Mouse (Mus musculus) forebrain, postnatal 0 days (tissue): ENCODE data around the gene Syt8. TPM values are rescaled to one million over a fixed set of nuclear protein-coding genes. Genes with fewer than 3 reads are reported as not detected.

Experiments used
- ATAC-seq: fragments of 200-750 bp; cut with Nextera tagmentation; 2 replicates; pipeline ENCODE4 v1.8.0; 2017; ENCODE audit warnings: mild to moderate bottlenecking, moderate library complexity
- DNase-seq: peaks from one replicate; pipeline ENCODE4 v3.0.0-alpha.2; 2015
- H3K27ac ChIP-seq: fragments of 300-500 bp; sonication (generic); 2 replicates; pipeline ENCODE4 v1.5.1; 2014; ENCODE audit warnings: low read depth, mild to moderate bottlenecking, antibody characterized with exemption, low read length, moderate library complexity, mixed read lengths
- H3K27me3 ChIP-seq: fragments of 300-500 bp; sonication (generic); 2 replicates; pipeline ENCODE4 v1.6.1; 2014; ENCODE audit warnings: mild to moderate bottlenecking, low read length, mixed read lengths; ENCODE audit not compliant: insufficient read depth
- H3K36me3 ChIP-seq: fragments of 300-500 bp; sonication (generic); 2 replicates; pipeline ENCODE4 v1.6.1; 2014; ENCODE audit warnings: mild to moderate bottlenecking, moderate library complexity; ENCODE audit not compliant: insufficient read depth
- H3K4me1 ChIP-seq: fragments of 300-500 bp; sonication (generic); 2 replicates; pipeline ENCODE4 v1.6.1; 2014; ENCODE audit warnings: antibody characterized with exemption; ENCODE audit not compliant: insufficient read depth
- H3K4me2 ChIP-seq: fragments of 300-500 bp; sonication (generic); 2 replicates; pipeline ENCODE4 v1.6.1; 2014; ENCODE audit warnings: low read depth, mild to moderate bottlenecking, moderate library complexity
- H3K4me3 ChIP-seq: fragments of 300-500 bp; sonication (generic); 2 replicates; pipeline ENCODE4 v1.5.1; 2014; ENCODE audit warnings: low read depth, low read length, mixed read lengths
- H3K9ac ChIP-seq: fragments of 300-500 bp; sonication (generic); 2 replicates; pipeline ENCODE4 v1.6.1; 2014; ENCODE audit warnings: mild to moderate bottlenecking
- H3K9me3 ChIP-seq: fragments of 300-500 bp; sonication (generic); 2 replicates; pipeline ENCODE4 v1.6.1; 2016; ENCODE audit warnings: low read length
- CTCF ChIP-seq: sonication (generic); IDR thresholded peaks from 2 replicates; pipeline ENCODE4 v1.5.1; 2016; ENCODE audit warnings: antibody characterized with exemption, control low read depth, low read depth
- WGBS: fragments of 180-500 bp; shearing (Covaris S2); extraction: QIAGEN DNeasy Blood & Tissue Kit; methylation state at CpG from one replicate; pipeline ENCODE4 v1.1.7; 2014; 5-methylcytosine and 5-hydroxymethylcytosine counted together
- polyA plus RNA-seq: library from polyadenylated mRNA; unstranded; fragments of >200 nt; fragmentation: Nextera tagmentation; extraction: Ambion mirVana; gene quantifications from 2 replicates; pipeline ENCODE4 v1.2.1, GENCODE M21; 2015
- total RNA-seq: library from RNA; depleted of rRNA; stranded (reverse); fragments of >200 nt; gene quantifications from 2 replicates; pipeline ENCODE4 v1.2.3, GENCODE M21; 2014

Syt8 gene
- total and polyA plus RNA-seq, 2 experiments from 2014 or later = not detected

- TF ChIP-seq CTCF = peak; percentile 38
- no peaks in the 10 kb centered on the region for H3K36me3 ChIP-seq
- no peak overlapping the region for H3K27ac ChIP-seq
- no peak overlapping the region for H3K4me2 ChIP-seq
- H3K4me1 ChIP-seq = no peaks in the 10 kb centered on the region
- WGBS = 58% methylated on average over 11 of the region's 11 CpGs
- H3K9ac ChIP-seq = no peak overlapping the region
- DNase-seq (no peak), ATAC-seq (no peak)
- H3K4me3 ChIP-seq = no peak overlapping the region
- H3K9me3 ChIP-seq = no peaks in the 10 kb centered on the region
- H3K27me3 ChIP-seq = no peaks in the 10 kb centered on the region
Measured at GRCm38 (mm10) chr7:142425641-142426213, 8.9 kb upstream of the Syt8 start.

DNA sequence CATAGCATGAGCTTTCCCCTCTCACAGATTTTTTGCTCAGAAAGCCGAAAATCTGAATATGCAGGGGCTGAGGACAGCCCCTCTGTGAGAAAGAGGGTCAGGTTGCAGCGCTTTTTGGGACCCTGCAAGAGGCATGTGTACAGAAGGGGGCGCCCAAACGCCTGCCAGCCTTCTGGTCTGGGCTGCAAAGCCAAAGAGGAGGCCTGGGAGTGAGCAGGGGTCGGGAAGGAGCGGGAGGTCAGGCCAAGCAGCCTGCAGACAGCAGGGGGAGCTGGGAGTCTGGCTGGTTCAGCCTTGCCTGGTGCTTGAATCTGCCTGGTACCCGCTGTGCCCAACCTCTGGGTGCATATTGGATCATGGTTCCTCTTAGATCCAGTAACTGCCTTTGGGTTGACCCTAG lies 6.4 kb upstream of the Syt8 start:
- H3K27me3 ChIP-seq = no peaks in the 10 kb centered on the region
- no peak overlapping the region for H3K27ac ChIP-seq
- no peak overlapping the region for H3K4me3 ChIP-seq
- peak; percentile 27 for DNase-seq
- 9% methylated on average over 7 of the region's 7 CpGs for WGBS
- H3K9ac ChIP-seq = no peak overlapping the region
- ATAC-seq = peak; percentile 59; the same call in 1 of the 2 replicates
- no peaks in the 10 kb centered on the region for H3K9me3 ChIP-seq
- H3K4me2 ChIP-seq = no peak overlapping the region
- TF ChIP-seq CTCF = peak; percentile 58
- H3K36me3 ChIP-seq = no peaks in the 10 kb centered on the region
- H3K4me1 ChIP-seq = no peaks in the 10 kb centered on the region

- Histone ChIP-seq H3K27me3 (no peaks in the 10 kb centered on the region), H3K4me1 (no peaks in the 10 kb centered on the region), H3K4me3 (no peak overlapping the region), H3K27ac (no peak overlapping the region), H3K4me2 (no peak overlapping the region), H3K9ac (no peak overlapping the region), H3K9me3 (no peaks in the 10 kb centered on the region), H3K36me3 (no peaks in the 10 kb centered on the region)
- 20% methylated on average over 12 of the region's 12 CpGs for WGBS
- peak; percentile 85 for ATAC-seq
- peak; percentile 66 for DNase-seq
- no peak for TF ChIP-seq CTCF
Measured at GRCm38 (mm10) chr7:142430160-142430678, 4.4 kb upstream of the Syt8 start.

- 86% methylated on average over 14 of the region's 14 CpGs for WGBS
- TF ChIP-seq CTCF = no peak
- H3K27me3 ChIP-seq = no peaks in the 10 kb centered on the region
- H3K4me3 ChIP-seq = no peak overlapping the region
- H3K4me2 ChIP-seq = no peak overlapping the region
- no peak for DNase-seq
- no peak overlapping the region for H3K27ac ChIP-seq
- no peaks in the 10 kb centered on the region for H3K9me3 ChIP-seq
- no peak for ATAC-seq
- H3K9ac ChIP-seq = no peak overlapping the region
- no peaks in the 10 kb centered on the region for H3K36me3 ChIP-seq
- H3K4me1 ChIP-seq = no peaks in the 10 kb centered on the region
Measured at GRCm38 (mm10) chr7:142431106-142431505, 3.5 kb upstream of the Syt8 start.

GRCm38 (mm10) chr7:142433623-142434022 lies 1.0 kb upstream of the Syt8 start:
- H3K9me3 ChIP-seq = no peaks in the 10 kb centered on the region
- H3K27me3 ChIP-seq = no peaks in the 10 kb centered on the region
- no peak for TF ChIP-seq CTCF
- no peak overlapping the region for H3K27ac ChIP-seq
- H3K4me1 ChIP-seq = no peaks in the 10 kb centered on the region
- no peak overlapping the region for H3K4me2 ChIP-seq
- H3K36me3 ChIP-seq = no peaks in the 10 kb centered on the region
- DNase-seq (no peak), ATAC-seq (no peak)
- H3K9ac ChIP-seq = no peak overlapping the region; the same call in 1 of the 2 replicates
- 43% methylated on average over 19 of the region's 19 CpGs for WGBS
- H3K4me3 ChIP-seq = no peak overlapping the region

GRCm38 (mm10) chr7:142435524-142435923 lies 874 bp downstream of the Syt8 start:
- Histone ChIP-seq H3K9ac (no peak overlapping the region), H3K9me3 (no peaks in the 10 kb centered on the region), H3K27me3 (no peaks in the 10 kb centered on the region), H3K4me3 (no peak overlapping the region), H3K4me2 (no peak overlapping the region), H3K36me3 (no peaks in the 10 kb centered on the region), H3K27ac (no peak overlapping the region), H3K4me1 (no peaks in the 10 kb centered on the region)
- peak; percentile 61 for DNase-seq
- 24% methylated on average over 4 of the region's 4 CpGs for whole genome bisulfite sequencing
- peak; percentile 76 for TF ChIP-seq CTCF
- ATAC-seq = no peak; the same call in 1 of the 2 replicates

GRCm38 (mm10) chr7:142437324-142437723 lies 2.7 kb downstream of the Syt8 start:
- no peak for DNase-seq
- no peak overlapping the region for H3K4me3 ChIP-seq
- H3K27ac ChIP-seq = no peak overlapping the region
- WGBS = 78% methylated on average over 5 of the region's 5 CpGs
- no peak overlapping the region for H3K9ac ChIP-seq
- no peaks in the 10 kb centered on the region for H3K36me3 ChIP-seq
- H3K4me1 ChIP-seq = no peaks in the 10 kb centered on the region
- ATAC-seq = no peak
- peak; percentile 32; the same call in 1 of the 2 replicates for TF ChIP-seq CTCF
- H3K9me3 ChIP-seq = no peaks in the 10 kb centered on the region
- no peak overlapping the region for H3K4me2 ChIP-seq
- H3K27me3 ChIP-seq = no peaks in the 10 kb centered on the region
